Mouse (Mus musculus): Measurements from ENCODE around the gene Cap1. TPM values are rescaled to one million over a fixed set of nuclear protein-coding genes. Genes with fewer than 3 reads are reported as not detected.

Cap1 gene
- 235 TPM for polyA plus RNA-seq (2015; fragmentation: Illumina TruSeq; extraction: RNeasy Lipid Tissue Mini Kit (QIAGEN cat#74804); ENCODE audit: low read depth, low replicate concordance)

GRCm38 (mm10) chr4:122885768-122886578 lies at the start of gene Cap1:
TSS of gene Cap1 (minus strand) at chr4:122886056.

GRCm38 (mm10) chr4:122835530-122836402 lies 50.1 kb downstream of the Cap1 start, which contains the start of gene Ppt1:
TSS of gene Ppt1 (plus strand) at chr4:122836242.

Other genes with a start within 250 kb of the Cap1 start
- gene 9530002B09Rik, start 196.8 kb downstream of the Cap1 start, polyA plus RNA-seq (2015; fragmentation: Illumina TruSeq; extraction: RNeasy Lipid Tissue Mini Kit (QIAGEN cat#74804); ENCODE audit: low read depth, low replicate concordance) = not detected
- gene Ppt1, start 49.8 kb downstream of the Cap1 start, polyA plus RNA-seq (2015; fragmentation: Illumina TruSeq; extraction: RNeasy Lipid Tissue Mini Kit (QIAGEN cat#74804); ENCODE audit: low read depth, low replicate concordance) = 144 TPM
- 22.5 TPM for gene Mfsd2a, start 75.1 kb upstream of the Cap1 start, polyA plus RNA-seq (2015; fragmentation: Illumina TruSeq; extraction: RNeasy Lipid Tissue Mini Kit (QIAGEN cat#74804); ENCODE audit: low read depth, low replicate concordance)
- gene Mycl, start 109.6 kb upstream of the Cap1 start, polyA plus RNA-seq (2015; fragmentation: Illumina TruSeq; extraction: RNeasy Lipid Tissue Mini Kit (QIAGEN cat#74804); ENCODE audit: low read depth, low replicate concordance) = 6.7 TPM
- gene Trit1, start 130.5 kb upstream of the Cap1 start, polyA plus RNA-seq (2015; fragmentation: Illumina TruSeq; extraction: RNeasy Lipid Tissue Mini Kit (QIAGEN cat#74804); ENCODE audit: low read depth, low replicate concordance) = 14.4 TPM
- gene Bmp8b, start 219.1 kb upstream of the Cap1 start, polyA plus RNA-seq (2015; fragmentation: Illumina TruSeq; extraction: RNeasy Lipid Tissue Mini Kit (QIAGEN cat#74804); ENCODE audit: low read depth, low replicate concordance) = 0.27 TPM
- gene Oxct2b, start 230.2 kb upstream of the Cap1 start, polyA plus RNA-seq (2015; fragmentation: Illumina TruSeq; extraction: RNeasy Lipid Tissue Mini Kit (QIAGEN cat#74804); ENCODE audit: low read depth, low replicate concordance) = 0.34 TPM